Mouse (Mus musculus) thymus, postnatal 0 days (tissue): ENCODE measurements at regions not wholly inside any gene's neighbourhood (a gene's known extent, or its start where the extent isn't known, plus 50 kb on each side); places are given as distances from the start of the nearest gene placed in this dataset.

Experiments used
- DNase-seq: peaks from one replicate; pipeline ENCODE4 v3.0.0-alpha.2; 2015; ENCODE audit warnings: low spot score

DNA sequence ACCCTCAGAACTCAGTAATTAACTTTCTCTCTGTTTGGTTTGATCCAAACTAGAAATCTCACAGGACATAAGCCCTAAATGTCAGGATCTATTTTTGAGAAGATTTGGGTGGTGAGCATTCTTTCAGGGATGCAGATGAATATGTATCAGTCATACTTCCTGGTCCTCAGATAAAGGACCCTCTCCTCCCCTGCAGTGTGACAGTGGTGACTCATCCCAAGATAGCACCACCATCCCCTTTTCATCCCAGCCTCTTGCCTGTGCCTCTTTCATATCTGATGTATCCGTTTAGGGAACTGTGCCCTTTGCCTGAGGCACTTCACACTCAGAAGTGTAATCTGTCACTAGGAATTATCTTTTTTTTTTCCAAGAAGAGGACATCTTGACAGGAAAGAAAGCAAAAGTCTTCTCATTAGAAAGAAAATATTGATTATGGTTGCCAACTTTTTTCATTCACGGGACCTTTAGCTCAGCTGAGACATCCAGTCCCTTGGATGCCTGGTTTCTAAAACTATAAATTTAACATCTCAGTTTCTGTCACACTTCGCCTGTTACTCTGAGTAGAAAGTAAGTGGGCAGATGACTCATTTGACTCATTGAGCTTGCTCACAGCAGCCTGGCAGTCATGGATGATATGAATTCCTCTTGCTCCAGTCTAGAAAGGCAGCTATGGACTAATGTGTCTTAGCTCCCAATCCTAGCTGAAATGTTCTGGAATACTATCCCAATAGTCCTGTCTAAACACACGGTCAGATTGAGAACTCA, 284.1 kb upstream of the Mctp2 start:
- DNase-seq: no peak

DNA sequence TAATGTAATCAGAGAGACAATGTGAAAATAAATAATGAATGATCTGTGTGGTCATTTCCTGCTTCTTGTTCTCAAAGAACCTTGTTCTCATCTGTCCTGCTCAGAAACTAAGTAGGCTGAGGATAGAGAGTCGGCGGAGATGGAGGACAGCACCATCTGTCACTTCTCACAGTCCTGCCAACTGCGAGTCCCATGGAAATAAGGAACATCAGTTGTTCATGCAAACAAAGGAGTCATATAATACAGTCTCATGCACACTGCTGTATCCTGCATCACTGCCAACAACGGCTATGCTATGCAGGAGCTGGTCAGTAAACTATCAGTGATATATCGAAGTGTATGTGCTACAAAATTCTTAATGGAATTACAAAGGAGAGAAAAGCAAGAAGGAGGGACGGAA, 285.7 kb upstream of the Mctp2 start:
- DNase-seq: no peak

DNA sequence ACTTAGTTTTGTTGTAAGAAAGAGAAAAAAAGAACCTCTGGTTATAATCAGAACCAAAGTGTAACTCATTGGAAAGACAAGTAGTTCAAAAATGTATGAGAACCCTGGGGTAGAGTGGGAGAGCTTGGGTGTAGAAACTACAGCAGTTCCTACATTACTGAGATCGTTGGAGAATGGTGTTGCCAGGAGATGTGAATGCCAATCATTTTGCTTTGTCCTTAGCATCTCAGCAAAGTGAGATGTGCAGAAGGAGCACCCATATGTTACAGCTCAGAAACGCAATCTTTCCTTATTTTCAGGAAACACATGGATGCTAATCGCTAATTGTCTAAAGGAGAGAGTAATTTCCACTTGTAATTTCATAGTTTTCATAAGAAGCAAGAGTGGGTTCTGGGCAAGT, 286.2 kb upstream of the Mctp2 start:
- DNase-seq: no peak

DNA sequence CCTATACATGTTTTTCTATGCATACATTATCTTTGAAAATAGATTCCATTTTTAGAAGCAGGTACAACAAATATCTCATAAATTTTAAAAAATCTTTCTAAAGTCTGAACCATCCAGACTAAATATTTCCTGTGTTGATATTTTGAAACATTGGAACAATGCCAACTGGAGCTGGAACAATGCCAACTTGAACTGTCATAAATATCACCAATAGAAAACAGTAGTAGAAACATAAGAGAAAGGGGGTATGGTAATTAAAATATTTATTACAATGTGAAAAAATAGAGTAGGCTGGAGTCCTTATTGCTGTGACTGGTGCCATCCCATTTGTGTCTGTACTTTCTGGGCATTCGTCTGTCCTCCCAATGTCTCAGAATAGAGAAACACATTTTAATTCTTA, 286.9 kb upstream of the Mctp2 start:
- no peak for DNase-seq

DNA sequence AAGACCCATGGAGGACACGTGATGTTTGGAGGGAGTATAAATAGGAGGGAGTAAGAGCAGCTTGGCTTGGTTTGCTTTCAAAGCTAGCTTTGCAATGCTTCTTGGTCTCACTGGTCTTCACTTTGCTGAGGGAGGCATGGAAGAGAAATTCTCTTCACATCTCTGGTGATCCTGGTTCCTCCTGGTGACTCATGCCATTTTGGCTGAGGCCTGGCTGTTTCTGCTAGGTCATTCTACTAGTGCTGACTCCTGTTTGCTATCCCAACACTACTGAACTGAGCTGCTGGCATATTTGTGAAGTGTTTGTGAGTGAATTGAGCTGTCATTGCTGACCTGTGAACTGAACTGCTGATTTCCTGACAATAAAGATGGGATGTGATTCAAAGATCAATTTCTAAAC, 288.3 kb upstream of the Mctp2 start:
- no peak for DNase-seq

DNA sequence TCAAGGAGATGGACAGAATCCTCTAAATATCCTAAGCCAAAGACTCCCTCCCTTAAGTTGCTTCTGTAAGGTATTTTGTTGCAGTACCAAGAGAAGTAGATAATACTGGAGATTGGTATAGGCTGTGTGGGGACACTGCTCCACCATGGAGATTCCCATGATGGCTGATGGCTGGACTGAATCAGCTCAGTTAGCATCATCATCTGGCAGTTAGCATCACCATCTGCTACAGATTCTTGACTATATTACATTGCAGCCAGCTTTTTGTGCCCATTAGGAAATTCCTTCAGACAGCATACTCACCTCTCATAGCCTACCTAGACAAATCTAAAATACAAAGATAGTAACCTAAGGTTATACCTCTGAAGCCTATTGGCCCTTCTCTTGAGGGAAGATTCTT, 290.6 kb upstream of the Mctp2 start:
- no peak for DNase-seq

DNA sequence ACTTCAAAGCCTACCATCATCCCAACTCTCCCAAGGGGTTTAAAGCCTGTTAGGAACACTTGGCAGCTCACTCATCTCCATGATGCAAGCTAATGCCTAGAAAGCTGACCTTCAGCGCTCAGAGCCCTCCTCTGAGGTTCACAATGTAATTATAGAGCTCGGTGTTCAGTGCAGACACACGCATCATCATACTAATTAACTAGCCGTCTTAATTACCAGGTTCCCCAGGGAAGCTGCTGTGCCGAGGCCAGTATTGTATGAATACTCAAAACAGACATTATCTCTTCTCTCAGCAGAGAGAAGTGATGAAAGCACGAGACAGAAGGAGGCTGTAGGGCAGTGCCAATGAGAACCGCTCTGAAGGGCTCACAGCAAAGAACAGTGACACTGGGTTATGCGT, 295.5 kb upstream of the Mctp2 start:
- DNase-seq: no peak

DNA sequence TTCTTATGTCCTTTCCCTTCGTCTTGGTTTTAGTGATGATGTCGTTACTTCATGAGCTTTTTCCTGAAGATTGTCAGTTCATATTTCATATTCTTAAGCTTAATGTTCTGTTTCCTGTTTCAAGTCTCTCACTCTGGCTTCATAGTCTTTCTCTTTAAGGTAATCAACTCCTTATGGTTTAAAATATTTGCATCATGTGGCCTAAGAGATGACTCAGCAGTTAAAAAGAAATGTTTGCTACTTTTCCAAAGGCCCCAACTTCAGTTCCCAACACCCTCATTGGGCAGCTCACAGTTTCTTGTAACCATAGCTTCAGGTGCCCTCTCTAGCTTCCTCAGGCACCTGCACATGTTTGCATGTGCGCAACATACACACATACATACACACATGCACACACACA, 303.4 kb upstream of the Mctp2 start:
- no peak for DNase-seq

DNA sequence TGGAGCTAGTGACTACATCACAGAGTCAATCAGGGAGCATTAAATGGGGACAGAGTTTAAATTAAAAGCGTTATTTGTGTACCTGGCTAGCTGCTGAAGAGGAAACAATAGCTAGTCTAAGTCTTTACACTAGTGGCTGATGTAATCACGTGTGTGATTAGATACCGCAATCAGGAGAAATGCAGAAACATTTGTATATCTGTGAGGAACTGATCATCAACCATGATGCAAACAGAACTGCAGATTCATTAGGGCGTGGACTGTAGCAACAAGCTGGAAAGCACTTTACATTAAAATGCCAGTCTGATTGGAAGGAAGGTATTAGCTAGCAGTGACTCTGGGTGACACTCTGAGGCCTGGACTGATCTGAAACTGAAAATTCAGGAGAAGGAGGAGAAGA, 308.8 kb upstream of the Mctp2 start:
- no peak for DNase-seq

DNA sequence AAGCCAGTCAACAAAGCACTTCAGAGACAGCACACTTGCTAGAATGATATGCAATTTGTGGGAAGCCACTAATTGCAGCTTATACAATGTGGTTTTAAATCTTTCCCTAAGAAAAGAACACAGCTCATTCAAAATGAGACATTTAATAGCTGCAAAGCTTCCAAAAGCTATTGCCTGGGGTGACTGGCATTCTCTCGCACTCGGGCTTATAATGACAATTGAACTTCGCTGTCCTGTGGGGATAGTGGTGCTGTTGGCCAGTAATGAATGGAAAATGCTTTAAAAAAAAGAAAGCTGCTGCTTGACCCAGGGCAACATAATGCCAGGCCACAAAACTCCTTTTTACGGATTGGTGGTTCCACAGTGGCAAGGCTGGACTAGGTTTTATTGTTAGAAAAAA, 321.0 kb upstream of the Mctp2 start:
- DNase-seq: no peak

DNA sequence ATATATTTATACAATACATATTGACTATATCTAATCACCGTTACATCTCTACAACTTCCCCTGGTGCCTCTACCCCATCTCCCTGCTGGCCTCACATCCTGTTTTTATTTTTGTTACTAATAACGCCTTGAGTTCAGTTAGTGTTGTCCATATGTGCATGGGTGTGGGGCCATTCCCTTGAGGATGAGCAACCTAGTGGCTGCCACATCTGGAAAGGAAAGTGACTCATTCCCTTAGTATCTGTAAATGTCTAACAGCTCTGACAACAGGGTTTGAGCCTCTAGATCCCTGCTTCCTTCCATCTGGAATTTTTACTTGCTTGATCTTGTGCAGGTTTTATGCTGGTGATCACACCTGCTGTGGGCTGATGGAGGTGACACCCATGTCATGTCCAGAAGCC, 333.2 kb upstream of the Mctp2 start:
- DNase-seq: no peak

DNA sequence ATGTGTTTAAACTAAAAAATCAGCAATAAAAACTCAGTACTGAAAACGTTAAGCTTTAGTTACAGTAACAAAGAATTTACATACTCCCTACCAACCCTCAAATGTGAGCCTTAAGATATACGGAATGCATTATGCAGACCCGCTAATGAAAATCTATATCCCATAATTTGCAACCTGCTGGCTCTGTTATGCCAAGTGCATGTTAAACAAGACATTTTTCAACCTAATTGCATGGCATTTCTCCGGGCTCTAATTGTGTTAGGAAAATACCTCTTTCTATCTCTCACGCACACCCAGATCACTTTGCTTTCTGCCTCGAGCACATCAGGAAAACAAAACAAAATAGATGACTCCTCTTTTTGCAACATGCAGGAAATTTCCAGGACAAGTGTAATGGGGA, 368.6 kb upstream of the Mctp2 start:
- no peak for DNase-seq

DNA sequence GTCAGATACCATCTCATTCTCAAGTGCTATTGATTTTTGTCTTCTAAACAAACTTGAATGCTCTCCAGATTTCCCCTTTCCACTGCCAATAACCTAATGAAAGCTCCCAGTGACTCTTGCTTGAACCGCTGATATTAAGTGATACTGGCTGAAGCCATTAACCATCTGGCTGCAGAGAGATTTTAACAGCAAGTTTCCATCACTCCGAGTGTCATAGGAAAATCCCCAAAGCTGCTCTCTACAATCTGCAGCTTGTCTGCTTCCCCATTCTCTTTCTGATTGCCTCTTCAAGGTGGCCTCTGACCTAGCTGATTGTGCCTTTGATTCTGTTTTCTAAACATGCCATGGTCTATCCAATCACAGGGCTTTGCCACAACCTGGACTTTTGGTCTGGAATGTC, 379.4 kb upstream of the Mctp2 start:
- no peak for DNase-seq

DNA sequence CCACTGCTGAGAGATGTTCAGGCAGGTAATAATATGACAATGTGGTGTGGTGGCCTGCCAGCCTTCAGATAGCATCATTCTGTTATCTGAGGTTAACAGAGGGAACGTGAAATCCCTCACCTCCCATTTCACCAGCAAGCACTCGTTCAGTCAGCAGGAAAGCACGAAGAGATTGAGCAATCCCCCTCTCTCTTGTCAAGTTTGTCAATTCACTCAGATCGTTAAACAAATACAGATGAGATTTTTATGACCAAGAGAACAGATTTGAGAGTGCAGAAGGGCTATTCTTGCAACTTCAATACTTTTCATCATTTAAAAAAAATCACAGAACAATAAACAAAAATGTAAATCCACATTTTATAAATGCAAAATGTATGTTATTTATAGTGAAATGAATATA, 380.9 kb upstream of the Mctp2 start:
- DNase-seq: no peak

DNA sequence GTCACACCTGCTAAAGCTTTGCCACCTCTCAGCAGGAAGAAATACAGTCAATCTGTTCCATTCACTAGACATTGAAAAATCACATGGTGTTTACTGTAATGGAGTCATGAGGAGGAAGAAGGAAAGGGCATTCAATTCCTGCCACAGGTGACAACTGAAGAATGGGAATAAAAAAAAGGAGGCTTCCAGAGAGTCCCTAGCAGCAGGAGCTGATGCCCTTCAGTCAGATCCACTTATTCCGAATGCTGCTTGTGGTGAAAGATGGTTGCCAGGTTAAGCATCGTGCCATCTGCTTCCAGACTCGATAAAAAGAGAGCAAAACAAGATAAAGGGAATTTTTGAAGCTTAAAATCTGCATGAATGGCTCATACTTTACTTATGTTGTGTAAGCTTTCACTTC, 385.0 kb upstream of the Mctp2 start:
- no peak for DNase-seq

DNA sequence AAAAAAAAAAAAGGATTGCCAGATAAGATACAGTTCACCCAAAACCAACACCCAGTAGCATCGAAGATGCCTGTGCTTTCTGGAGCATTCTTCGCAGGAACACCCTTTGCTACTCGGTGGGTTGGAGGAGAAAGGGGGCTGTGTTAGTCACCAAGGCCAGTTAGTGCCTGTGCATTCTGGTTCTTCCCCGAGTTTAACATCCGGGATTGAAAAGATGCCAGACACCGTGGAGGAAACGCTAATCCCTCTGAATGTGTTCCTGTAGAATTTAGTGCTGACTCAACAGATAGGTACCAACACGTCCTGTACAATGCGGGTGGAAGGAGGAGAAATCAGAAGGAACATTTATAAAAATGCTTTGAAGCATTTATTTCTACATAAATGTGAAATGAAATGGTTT, 385.5 kb upstream of the Mctp2 start:
- DNase-seq: no peak

DNA sequence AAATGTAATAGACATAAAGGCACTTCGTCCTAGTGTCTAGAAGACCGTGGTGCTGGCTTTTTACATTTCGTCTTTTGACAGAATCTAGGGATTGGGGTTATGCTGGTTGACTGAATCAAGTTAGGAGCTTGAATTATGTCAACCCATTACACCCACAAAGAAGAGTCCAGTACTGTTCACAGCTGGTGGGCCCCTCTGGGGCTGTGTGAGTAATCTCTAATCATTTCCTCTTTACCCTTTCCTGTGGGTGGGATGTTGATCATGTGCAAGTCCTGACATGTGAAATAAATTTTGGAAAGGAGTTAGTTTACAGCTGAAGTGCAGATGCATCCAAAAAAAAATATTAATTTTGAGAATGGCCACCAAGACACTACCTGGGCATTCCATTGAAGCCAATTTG, 390.3 kb upstream of the Mctp2 start:
- no peak for DNase-seq

DNA sequence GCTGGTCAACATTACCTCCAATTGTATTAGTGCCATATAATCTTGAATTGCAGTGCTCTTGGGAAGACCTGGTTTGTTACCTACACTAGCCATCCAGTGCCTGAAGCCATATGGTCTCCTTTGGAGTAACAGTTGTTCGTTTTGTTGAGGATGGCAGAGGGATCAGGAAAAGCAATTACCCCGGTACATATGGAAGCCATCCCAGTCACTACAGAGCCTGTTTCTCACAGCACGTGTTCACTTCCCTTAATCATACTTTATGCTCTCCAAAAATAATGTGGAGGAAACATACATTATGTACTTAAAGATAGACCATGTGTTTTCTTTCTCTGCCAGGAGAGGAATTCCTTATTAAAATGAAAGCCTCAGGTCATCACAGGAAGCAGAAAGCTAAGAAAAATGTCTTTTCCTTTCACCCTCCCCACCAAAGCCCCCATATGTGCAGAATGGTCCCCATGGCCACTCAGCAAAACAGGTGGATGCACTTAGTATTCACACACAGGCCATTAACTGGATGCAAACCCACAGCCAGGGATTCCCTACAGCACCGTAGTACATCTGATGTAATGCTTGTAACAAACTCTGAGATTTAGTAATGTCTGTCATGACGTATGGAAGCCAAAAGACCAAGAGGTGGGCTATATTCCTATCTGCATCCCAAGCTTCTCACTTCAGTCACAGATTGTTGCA, 397.4 kb upstream of the Mctp2 start:
- DNase-seq: no peak

DNA sequence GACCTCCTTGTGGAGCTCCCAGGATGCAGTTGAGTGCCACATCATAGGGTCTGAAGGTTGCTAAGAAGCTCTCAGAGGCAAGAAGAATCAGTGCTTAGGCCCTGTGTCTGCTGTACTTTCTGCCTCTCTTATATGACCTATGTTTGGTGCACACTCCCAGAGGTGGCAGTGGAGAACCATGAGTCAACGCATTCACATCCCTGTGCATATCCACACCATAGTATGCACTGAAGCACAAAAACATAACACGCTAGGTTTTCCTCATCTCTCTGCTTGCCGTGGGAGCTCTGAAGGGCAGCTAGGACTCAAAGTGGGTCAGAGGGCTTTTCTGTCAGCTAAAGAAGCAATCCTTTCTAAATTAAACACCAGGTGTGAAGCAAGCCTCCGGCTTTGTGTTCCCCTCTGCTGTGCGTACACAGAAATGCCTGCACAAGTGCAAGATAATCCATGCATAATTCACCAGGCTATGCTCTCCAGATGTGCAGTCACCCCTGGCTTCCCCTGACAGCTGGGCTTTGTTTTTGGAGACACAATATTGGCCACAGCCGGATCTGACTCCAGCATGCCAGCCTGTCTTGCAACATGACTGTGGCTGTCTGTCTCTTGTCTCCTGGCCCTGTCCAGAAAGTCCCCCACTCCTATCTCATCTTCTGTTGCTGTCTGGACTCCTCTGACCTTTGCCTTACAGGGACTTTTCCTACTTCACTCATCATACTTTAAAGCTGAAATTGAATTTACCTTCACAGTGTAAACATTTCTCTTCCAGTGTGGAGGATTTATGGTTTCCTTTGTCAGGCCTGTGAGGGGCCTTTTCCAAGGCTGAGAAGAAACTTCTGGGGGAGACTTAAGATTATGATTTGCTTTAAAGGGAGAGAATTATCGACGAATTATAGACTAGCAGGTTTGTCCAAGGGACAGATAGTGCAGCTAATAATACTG, 405.1 kb upstream of the Mctp2 start:
- no peak for DNase-seq

DNA sequence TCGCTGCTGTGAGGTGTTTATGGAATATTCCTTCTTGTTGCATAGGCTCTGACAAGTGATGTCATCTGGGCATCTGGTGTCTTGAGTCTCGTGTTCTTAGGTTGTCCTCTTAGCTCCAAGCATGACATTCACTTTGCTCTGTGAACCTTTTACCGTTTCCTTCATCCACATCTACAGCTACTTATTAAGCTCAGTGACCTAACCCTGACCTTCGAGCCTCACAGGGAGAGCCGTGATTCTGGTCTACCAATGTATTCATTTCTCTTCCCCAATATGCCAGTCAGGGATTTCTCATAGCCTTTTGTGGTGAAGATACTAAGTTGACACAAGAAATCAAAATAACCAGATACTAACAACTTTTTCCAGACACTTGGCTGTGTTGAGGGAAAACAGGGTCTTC, 409.0 kb upstream of the Mctp2 start:
- no peak for DNase-seq

DNA sequence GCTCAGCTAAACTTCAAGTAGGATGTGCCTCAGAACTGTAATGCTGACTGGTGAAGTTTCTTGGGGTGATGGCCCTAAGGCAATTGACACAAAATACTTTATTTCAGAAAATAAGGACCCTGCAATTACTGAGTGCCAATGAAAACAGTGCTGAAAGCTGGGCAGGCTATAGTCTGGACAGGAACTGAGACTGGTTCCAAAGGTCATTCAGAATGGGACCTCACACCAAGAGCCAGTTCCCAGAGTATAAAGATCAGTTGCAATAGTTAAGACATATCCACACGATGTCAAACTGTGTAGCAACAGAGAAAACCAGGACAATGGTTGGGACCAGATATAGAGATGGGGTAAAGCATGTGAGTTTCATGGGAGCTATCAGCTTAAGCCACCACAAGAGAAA, 409.6 kb upstream of the Mctp2 start:
- DNase-seq: no peak

DNA sequence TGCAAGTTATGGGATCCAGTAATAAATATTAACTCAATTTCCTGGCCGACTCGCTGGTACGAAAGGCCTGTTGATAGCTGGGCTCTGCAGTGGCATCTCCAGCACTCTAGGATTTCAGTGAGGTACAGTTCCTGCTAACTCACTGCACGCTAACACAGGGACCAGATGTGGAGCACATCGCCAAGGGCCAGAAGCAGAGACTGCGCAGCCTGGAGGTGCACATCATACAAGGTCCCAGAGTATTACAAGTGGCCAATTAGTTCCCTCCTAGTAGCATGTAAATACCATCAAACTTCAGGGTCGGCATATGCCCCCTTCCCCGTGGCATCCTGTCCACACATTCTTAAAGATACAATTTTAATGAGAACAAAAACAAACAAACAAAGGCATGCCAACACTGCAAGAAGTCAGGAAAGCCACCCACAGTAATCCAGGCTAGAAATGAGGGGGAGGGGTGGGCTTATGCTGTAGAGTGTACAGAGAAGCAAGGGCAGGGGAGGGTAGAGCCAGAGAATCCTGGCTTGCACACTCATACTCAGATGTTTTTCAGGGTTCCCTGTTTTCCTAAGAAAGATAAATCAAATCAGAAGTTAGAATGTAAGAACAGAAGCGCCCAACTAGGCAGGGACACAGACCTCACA, 419.9 kb upstream of the Mctp2 start:
- DNase-seq: no peak
